Mouse (Mus musculus) heart, adult 2 months (tissue): ENCODE measurements around the gene Omt2b.

Experiments used
- CTCF ChIP-seq: fragments of 200-600 bp; IDR thresholded peaks from 2 replicates; pipeline ENCODE4 v1.8.1; 2022; ENCODE audit warnings: antibody characterized with exemption, mild to moderate bottlenecking, moderate library complexity
- EP300 ChIP-seq: fragments of 200-500 bp; IDR thresholded peaks from 2 replicates; pipeline ENCODE4 v1.6.1; 2011; ENCODE audit warnings: low read depth, low read length, control low read depth; ENCODE audit not compliant: insufficient read depth
- POLR2A ChIP-seq: fragments of 200-500 bp; IDR thresholded peaks from 2 replicates; pipeline ENCODE4 v1.6.1; 2011; ENCODE audit warnings: mild to moderate bottlenecking, low read depth, low read length, control low read depth; ENCODE audit not compliant: insufficient read depth

- TF ChIP-seq CTCF, result no peak
- TF ChIP-seq POLR2A, result no peak
- TF ChIP-seq EP300, result no peak
These were observed 12.7 kb upstream of the Omt2b start, which contains the start of gene Omt2a for GRCm38 (mm10) chr9:78314696-78315095.
